In the genomic region with DNA sequence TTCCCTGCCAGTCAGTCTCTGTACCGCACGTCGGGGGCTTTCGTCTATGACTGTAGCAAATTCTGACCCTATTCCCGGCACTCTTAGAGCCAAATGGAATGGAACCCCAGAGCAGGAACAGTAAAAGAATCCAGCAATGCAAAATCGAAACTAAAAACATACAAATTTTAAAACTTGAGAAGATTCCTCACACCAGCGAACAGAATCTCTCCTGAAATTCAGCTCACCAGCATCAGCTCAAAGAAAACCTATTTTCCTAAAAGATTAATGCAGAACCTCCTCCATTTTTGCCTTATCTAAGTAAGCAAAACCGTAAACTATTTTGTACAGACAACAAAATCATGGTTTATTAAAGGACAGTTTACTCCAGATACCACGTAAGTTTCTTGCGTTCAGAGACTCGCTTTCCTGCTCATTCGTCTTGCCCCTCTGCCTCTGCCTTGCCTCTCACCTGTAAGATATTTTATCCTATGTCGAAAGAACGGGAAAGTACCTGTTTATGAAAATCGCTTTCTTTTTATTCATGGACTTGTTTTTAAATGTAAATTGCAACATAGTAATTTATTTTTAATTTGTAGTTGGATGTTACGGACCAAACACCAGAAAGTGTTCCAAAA, we compare ENCODE assay signal across 8 mouse cellular contexts. TPM values are rescaled to one million over a fixed set of nuclear protein-coding genes. Genes with fewer than 3 reads are reported as not detected.
DNase-seq lines count a peak whose midpoint lies in the region; ATAC-seq and TF ChIP-seq lines count a peak whose summit lies in the region.

No protein-coding gene starts in this region.

- H3K4me1 ChIP-seq in hindbrain, embryonic 12.5 days = peaks cover 25% of the 10 kb centered on the region
- peaks cover 38% of the 10 kb centered on the region for H3K4me1 ChIP-seq in midbrain, embryonic 12.5 days

- no peaks in the 10 kb centered on the region for H3K36me3 ChIP-seq in hindbrain, embryonic 12.5 days
- no peaks in the 10 kb centered on the region for H3K36me3 ChIP-seq in midbrain, embryonic 12.5 days

- WGBS in hindbrain, embryonic 12.5 days = 4% methylated on average over 16 of the region's 16 CpGs
- 6% methylated on average over 16 of the region's 16 CpGs for WGBS in midbrain, embryonic 12.5 days

- H3K9ac ChIP-seq in hindbrain, embryonic 12.5 days = peak overlapping the region; percentile 73
- H3K9ac ChIP-seq in midbrain, embryonic 12.5 days (replicated peaks) = 0 out of 2 replicates have a peak overlapping the region, but pooled peaks have one; percentile 53

- peaks cover 84% of the 10 kb centered on the region for H3K27me3 ChIP-seq in hindbrain, embryonic 12.5 days
- H3K27me3 ChIP-seq in midbrain, embryonic 12.5 days = peaks cover 85% of the 10 kb centered on the region

- TF ChIP-seq POLR2A in brain, embryonic 14.5 days (IDR thresholded peaks at IDR 0.05; ENCODE audit: borderline replicate concordance, extremely low read depth, insufficient read depth, insufficient read length, poor library complexity, severe bottlenecking) = no peak

- TF ChIP-seq CTCF in brain, embryonic 14.5 days (IDR thresholded peaks at IDR 0.05; ENCODE audit: borderline replicate concordance, extremely low read depth, insufficient read depth, insufficient read length) = no peak

- DNase-seq in kidney, adult 9 months = peak; percentile 15
- DNase-seq in kidney, adult 11 months = no peak
- DNase-seq in brain, embryonic 14.5 days (ENCODE audit: low read depth) = peak; percentile 39
- DNase-seq in ovary, adult 18-20 months (ENCODE audit: low spot score) = no peak
- no peak for DNase-seq in cerebellum, adult 11 months
- DNase-seq in testis, postnatal 10 days (ENCODE audit: low spot score) = no peak

- peak overlapping the region; percentile 80; the same call in 1 of the 2 replicates for H3K4me2 ChIP-seq in hindbrain, embryonic 12.5 days (replicated peaks)
- no peak overlapping the region for H3K4me2 ChIP-seq in midbrain, embryonic 12.5 days (replicated peaks)

- H3K4me3 ChIP-seq in hindbrain, embryonic 12.5 days = peak overlapping the region; percentile 44
- peak overlapping the region; percentile 51 for H3K4me3 ChIP-seq in midbrain, embryonic 12.5 days

- peak overlapping the region; percentile 89 for H3K27ac ChIP-seq in hindbrain, embryonic 12.5 days
- H3K27ac ChIP-seq in midbrain, embryonic 12.5 days (replicated peaks) = peak overlapping the region; percentile 71; the same call in 1 of the 2 replicates

- ATAC-seq in hindbrain, embryonic 12.5 days (ENCODE audit: low FRiP score) = no peak
- ATAC-seq in midbrain, embryonic 12.5 days (ENCODE audit: low FRiP score, low read depth) = no peak

- no peaks in the 10 kb centered on the region for H3K9me3 ChIP-seq in hindbrain, embryonic 12.5 days (replicated peaks)
- no peaks in the 10 kb centered on the region for H3K9me3 ChIP-seq in midbrain, embryonic 12.5 days

RNA-seq across cellular contexts. Expression of gene Foxc1, which starts 2.5 kb away (rescaled TPM):
- polyA plus RNA-seq in brain, embryonic 14.5 days (2012; rRNA removed) = 3.8 and 6.3 TPM in 2 replicates
- 11.0 and 11.5 TPM in 2 replicates for polyA plus RNA-seq in hindbrain, embryonic 12.5 days (2016; fragmentation: Nextera tagmentation; extraction: Ambion mirVana)
- polyA plus RNA-seq in midbrain, embryonic 12.5 days (2016; fragmentation: Nextera tagmentation; extraction: Ambion mirVana) = 5.9 and 7.6 TPM in 2 replicates

Comparison
In these comparisons a context has a peak if more than half of its experiments do, and no peak if none do; other contexts are left out.
1. DNase-seq: peak in kidney, adult 9 months (single experiment) and brain, embryonic 14.5 days (single experiment); none in kidney, adult 11 months (single experiment), ovary, adult 18-20 months (single experiment), cerebellum, adult 11 months (single experiment) and testis, postnatal 10 days (single experiment).